Mouse (Mus musculus): Measurements from ENCODE around the gene Cdc37l1. TPM values are rescaled to one million over a fixed set of nuclear protein-coding genes. Genes with fewer than 3 reads are reported as not detected.

Cdc37l1 gene
- polyA plus RNA-seq, 1 experiment from 2014 or later = 51.6 TPM

DNA sequence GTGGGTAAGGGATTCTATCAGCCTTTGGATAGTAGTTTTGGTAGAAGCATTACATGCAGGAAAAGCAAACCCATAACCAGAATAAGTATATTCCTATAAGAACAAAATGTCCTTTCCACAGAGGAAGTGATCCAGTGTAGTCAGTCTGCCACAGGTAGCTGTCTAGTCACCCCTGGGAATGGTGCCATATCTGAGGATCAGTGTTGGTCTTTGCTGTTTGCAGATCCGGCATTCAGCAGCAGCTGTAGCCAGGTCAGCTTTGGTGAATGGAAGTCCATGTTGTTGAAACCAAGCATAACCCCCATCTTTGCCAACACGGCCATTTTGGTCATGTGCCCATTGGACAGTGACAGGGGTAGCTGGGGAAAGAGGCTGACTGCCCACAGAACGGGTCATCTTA lies 41.6 kb downstream of the Cdc37l1 start:
- peaks cover 6% of the 10 kb centered on the region; the same call in 1 of the 2 replicates for H3K36me3 ChIP-seq (ENCODE audit: control insufficient read depth, insufficient read depth, low read length)
- H3K9ac ChIP-seq (replicated peaks; ENCODE audit: low read depth, low read length) = no peak overlapping the region
- H3K4me2 ChIP-seq (replicated peaks; ENCODE audit: low read depth, low read length) = no peak overlapping the region
- H3K27me3 ChIP-seq (ENCODE audit: control insufficient read depth, insufficient read depth, low read length) = no peaks in the 10 kb centered on the region
- H3K4me3 ChIP-seq (ENCODE audit: low read depth, low read length) = no peak overlapping the region
- no peaks in the 10 kb centered on the region for H3K4me1 ChIP-seq (ENCODE audit: control insufficient read depth, insufficient read depth, low read length)
- ATAC-seq (ENCODE audit: insufficient number of reproducible peaks, insufficient read depth, low FRiP score, low read depth) = no peak
- WGBS = 92% methylated on average over 3 of the region's 3 CpGs
- H3K27ac ChIP-seq (ENCODE audit: low read length) = no peak overlapping the region
- H3K9me3 ChIP-seq (ENCODE audit: control insufficient read depth, low read depth, low read length) = no peaks in the 10 kb centered on the region

DNA sequence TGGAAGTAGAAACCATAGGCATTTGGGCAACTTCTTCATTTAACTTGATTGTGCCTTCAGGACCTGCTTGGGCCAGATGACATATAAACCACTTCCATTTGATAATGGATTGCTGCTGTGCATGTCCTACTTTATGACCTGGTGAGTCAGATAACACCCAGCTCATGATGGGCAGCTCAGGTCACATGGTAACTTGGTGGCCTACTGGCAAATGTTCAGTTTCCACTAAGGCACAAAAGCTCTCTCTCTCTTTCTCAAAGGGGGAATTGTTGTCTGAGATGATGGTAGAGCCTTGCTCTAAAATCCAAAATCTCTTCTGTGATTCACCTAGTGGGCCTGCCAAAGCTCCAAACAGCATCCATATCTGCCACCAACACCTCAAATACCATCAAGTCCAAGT lies 42.5 kb downstream of the Cdc37l1 start:
- Histone ChIP-seq H3K27ac (ENCODE audit: low read length) (no peak overlapping the region), H3K9me3 (ENCODE audit: control insufficient read depth, low read depth, low read length) (no peaks in the 10 kb centered on the region), H3K4me1 (ENCODE audit: control insufficient read depth, insufficient read depth, low read length) (no peaks in the 10 kb centered on the region), H3K4me2 (replicated peaks; ENCODE audit: low read depth, low read length) (no peak overlapping the region), H3K9ac (replicated peaks; ENCODE audit: low read depth, low read length) (no peak overlapping the region), H3K36me3 (ENCODE audit: control insufficient read depth, insufficient read depth, low read length) (peaks cover 6% of the 10 kb centered on the region; the same call in 1 of the 2 replicates), H3K27me3 (ENCODE audit: control insufficient read depth, insufficient read depth, low read length) (no peaks in the 10 kb centered on the region), H3K4me3 (ENCODE audit: low read depth, low read length) (no peak overlapping the region)
- no peak for ATAC-seq (ENCODE audit: insufficient number of reproducible peaks, insufficient read depth, low FRiP score, low read depth)

DNA sequence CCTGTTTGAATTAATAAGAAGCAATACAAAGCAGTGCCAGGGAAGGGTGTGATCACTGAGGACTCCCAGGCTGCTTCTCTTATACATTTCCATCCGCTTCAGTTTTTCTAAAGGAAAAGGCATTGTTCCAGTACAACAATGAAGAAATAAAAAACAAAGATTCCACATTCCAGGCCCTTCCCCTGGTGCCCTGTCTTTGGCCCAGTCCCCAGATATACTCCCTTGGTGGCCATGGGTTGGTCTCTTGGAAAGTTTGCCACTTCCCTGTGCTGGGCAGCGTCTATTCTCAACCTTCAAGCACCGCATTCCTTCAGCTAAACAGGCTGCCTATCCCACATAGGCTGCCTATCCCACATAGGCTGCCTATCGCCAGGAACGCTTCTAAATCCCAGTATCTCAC lies 46.9 kb downstream of the Cdc37l1 start:
- no peak overlapping the region for H3K27ac ChIP-seq (ENCODE audit: low read length)
- H3K9ac ChIP-seq (replicated peaks; ENCODE audit: low read depth, low read length) = no peak overlapping the region
- 91% methylated on average over 5 of the region's 5 CpGs for WGBS
- H3K9me3 ChIP-seq (ENCODE audit: control insufficient read depth, low read depth, low read length) = no peaks in the 10 kb centered on the region
- no peaks in the 10 kb centered on the region for H3K4me1 ChIP-seq (ENCODE audit: control insufficient read depth, insufficient read depth, low read length)
- no peaks in the 10 kb centered on the region for H3K27me3 ChIP-seq (ENCODE audit: control insufficient read depth, insufficient read depth, low read length)
- H3K4me3 ChIP-seq (ENCODE audit: low read depth, low read length) = no peak overlapping the region
- H3K4me2 ChIP-seq (replicated peaks; ENCODE audit: low read depth, low read length) = no peak overlapping the region
- ATAC-seq (ENCODE audit: insufficient number of reproducible peaks, insufficient read depth, low FRiP score, low read depth) = no peak
- 0 out of 2 replicates have a peak, but pooled peaks cover under 1% of the 10 kb centered on the region for H3K36me3 ChIP-seq (ENCODE audit: control insufficient read depth, insufficient read depth, low read length)

DNA sequence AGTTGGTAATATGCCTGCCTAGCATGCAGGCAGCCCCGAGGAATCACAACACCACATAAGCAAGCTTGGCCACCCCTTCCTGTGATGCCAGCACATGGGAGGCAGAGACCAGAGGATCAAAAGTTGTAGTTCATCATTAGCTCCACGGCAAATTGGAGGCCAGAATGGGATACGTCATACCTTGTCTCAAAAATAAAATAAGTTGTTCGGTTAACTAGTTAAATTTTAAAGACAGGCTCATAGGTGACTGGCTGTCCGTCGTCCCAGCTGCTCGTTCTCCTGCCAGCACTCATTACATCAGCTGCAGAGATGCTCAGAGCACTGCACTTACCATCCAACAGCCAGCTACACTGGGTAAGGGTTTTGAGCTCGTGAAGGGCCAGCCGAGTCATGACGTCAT lies 47.4 kb downstream of the Cdc37l1 start:
- no peak for ATAC-seq (ENCODE audit: insufficient number of reproducible peaks, insufficient read depth, low FRiP score, low read depth)
- 90% methylated on average over 10 of the region's 10 CpGs for WGBS
- Histone ChIP-seq H3K36me3 (ENCODE audit: control insufficient read depth, insufficient read depth, low read length) (no peaks in the 10 kb centered on the region), H3K27ac (ENCODE audit: low read length) (no peak overlapping the region), H3K4me3 (ENCODE audit: low read depth, low read length) (no peak overlapping the region), H3K4me1 (ENCODE audit: control insufficient read depth, insufficient read depth, low read length) (no peaks in the 10 kb centered on the region), H3K9me3 (ENCODE audit: control insufficient read depth, low read depth, low read length) (no peaks in the 10 kb centered on the region), H3K4me2 (replicated peaks; ENCODE audit: low read depth, low read length) (no peak overlapping the region), H3K9ac (replicated peaks; ENCODE audit: low read depth, low read length) (no peak overlapping the region), H3K27me3 (ENCODE audit: control insufficient read depth, insufficient read depth, low read length) (no peaks in the 10 kb centered on the region)

DNA sequence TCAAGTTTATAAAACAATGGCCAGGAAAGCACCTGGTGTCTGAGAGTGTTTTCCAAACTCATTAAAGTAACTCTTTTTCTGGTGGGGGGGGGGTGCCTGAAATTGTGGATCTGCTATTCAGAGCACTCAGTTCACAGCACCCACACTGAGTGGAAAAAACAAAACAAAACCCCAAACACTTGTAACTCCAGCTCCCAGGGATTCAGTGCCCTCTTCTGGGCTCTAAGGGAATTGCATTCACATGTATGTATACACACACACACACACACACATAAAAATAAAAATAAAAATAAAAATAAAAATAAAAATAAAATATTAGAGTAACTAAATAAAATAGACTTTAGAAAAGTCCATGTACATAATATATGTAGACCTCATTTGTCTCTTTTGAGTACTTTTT lies 49.2 kb downstream of the Cdc37l1 start:
- ATAC-seq (ENCODE audit: insufficient number of reproducible peaks, insufficient read depth, low FRiP score, low read depth) = no peak
- Histone ChIP-seq H3K27me3 (ENCODE audit: control insufficient read depth, insufficient read depth, low read length) (no peaks in the 10 kb centered on the region), H3K9me3 (ENCODE audit: control insufficient read depth, low read depth, low read length) (no peaks in the 10 kb centered on the region), H3K27ac (ENCODE audit: low read length) (no peak overlapping the region), H3K4me2 (replicated peaks; ENCODE audit: low read depth, low read length) (no peak overlapping the region), H3K9ac (replicated peaks; ENCODE audit: low read depth, low read length) (no peak overlapping the region), H3K36me3 (ENCODE audit: control insufficient read depth, insufficient read depth, low read length) (no peaks in the 10 kb centered on the region), H3K4me3 (ENCODE audit: low read depth, low read length) (no peak overlapping the region), H3K4me1 (ENCODE audit: control insufficient read depth, insufficient read depth, low read length) (0 out of 2 replicates have a peak, but pooled peaks cover 3% of the 10 kb centered on the region)

DNA sequence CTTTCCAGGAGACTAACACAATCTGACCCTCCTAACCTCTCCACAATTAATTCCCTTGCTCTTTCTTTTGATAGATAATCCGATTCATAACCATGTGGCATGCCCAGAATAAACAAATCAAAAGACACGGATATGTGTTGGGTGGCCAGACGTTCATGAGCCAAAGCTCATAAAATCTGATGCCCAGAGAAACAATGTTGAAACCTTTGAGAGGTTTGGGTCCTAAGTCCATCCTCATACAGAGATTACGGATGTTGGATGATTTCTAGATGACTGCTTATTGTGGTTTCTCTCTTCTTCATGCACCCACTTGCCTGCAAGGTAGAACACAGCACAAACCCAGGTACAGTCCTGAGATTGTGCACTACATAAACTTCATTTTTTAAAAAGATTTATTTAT lies 50.1 kb downstream of the Cdc37l1 start:
- no peaks in the 10 kb centered on the region for H3K36me3 ChIP-seq (ENCODE audit: control insufficient read depth, insufficient read depth, low read length)
- peaks cover 11% of the 10 kb centered on the region; the same call in 1 of the 2 replicates for H3K4me1 ChIP-seq (ENCODE audit: control insufficient read depth, insufficient read depth, low read length)
- H3K4me2 ChIP-seq (replicated peaks; ENCODE audit: low read depth, low read length) = no peak overlapping the region
- no peaks in the 10 kb centered on the region for H3K27me3 ChIP-seq (ENCODE audit: control insufficient read depth, insufficient read depth, low read length)
- no peak overlapping the region for H3K27ac ChIP-seq (ENCODE audit: low read length)
- 65% methylated on average over 4 of the region's 4 CpGs for whole genome bisulfite sequencing
- H3K9me3 ChIP-seq (ENCODE audit: control insufficient read depth, low read depth, low read length) = no peaks in the 10 kb centered on the region
- ATAC-seq (ENCODE audit: insufficient number of reproducible peaks, insufficient read depth, low FRiP score, low read depth) = no peak
- no peak overlapping the region for H3K4me3 ChIP-seq (ENCODE audit: low read depth, low read length)
- H3K9ac ChIP-seq (replicated peaks; ENCODE audit: low read depth, low read length) = no peak overlapping the region

DNA sequence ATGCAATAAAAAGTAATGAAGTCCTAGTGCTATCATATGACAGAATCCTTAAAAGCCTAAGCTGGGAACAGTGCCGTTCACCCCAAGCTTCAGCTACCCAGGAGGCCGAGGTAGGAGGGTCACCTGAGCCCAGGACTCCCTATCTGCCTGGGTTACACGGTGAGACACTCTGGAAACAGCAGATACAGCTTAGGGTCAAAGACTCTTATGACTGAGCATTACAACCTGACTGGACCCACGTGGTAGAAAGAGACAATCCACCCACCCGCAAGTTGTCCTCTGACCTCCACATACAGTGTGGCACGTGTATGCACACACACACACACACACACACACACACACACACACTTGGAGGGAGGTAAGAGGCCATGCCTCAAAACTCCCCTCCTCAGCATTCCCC lies 52.0 kb downstream of the Cdc37l1 start:
- Histone ChIP-seq H3K9ac (replicated peaks; ENCODE audit: low read depth, low read length) (no peak overlapping the region), H3K9me3 (ENCODE audit: control insufficient read depth, low read depth, low read length) (no peaks in the 10 kb centered on the region), H3K4me3 (ENCODE audit: low read depth, low read length) (no peak overlapping the region), H3K4me2 (replicated peaks; ENCODE audit: low read depth, low read length) (no peak overlapping the region), H3K36me3 (ENCODE audit: control insufficient read depth, insufficient read depth, low read length) (no peaks in the 10 kb centered on the region), H3K4me1 (ENCODE audit: control insufficient read depth, insufficient read depth, low read length) (peaks cover 23% of the 10 kb centered on the region), H3K27me3 (ENCODE audit: control insufficient read depth, insufficient read depth, low read length) (no peaks in the 10 kb centered on the region), H3K27ac (ENCODE audit: low read length) (no peak overlapping the region)
- no peak for ATAC-seq (ENCODE audit: insufficient number of reproducible peaks, insufficient read depth, low FRiP score, low read depth)
- 76% methylated on average over 6 of the region's 6 CpGs for WGBS

DNA sequence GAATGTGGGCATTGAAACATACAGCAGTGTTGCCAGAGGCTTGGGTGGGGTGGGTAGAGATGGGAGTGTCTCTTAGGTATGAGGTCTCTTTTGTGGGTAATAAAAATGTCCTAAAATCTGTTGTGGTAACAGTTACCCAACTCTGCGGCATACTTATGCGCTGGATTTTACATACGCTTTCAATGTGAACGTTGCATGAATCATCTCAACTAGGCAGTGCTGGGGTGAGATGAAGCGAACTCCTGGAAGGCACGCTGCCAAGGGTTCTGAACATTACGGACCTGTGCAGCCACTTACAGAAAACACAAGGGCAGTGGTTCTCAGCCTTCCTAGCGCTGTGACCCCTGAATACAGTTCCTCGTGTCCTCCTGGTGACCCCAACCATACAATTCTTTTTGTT lies 52.5 kb downstream of the Cdc37l1 start:
- H3K9ac ChIP-seq (replicated peaks; ENCODE audit: low read depth, low read length) = no peak overlapping the region
- no peaks in the 10 kb centered on the region for H3K27me3 ChIP-seq (ENCODE audit: control insufficient read depth, insufficient read depth, low read length)
- ATAC-seq (ENCODE audit: insufficient number of reproducible peaks, insufficient read depth, low FRiP score, low read depth) = no peak
- no peaks in the 10 kb centered on the region for H3K36me3 ChIP-seq (ENCODE audit: control insufficient read depth, insufficient read depth, low read length)
- H3K9me3 ChIP-seq (ENCODE audit: control insufficient read depth, low read depth, low read length) = no peaks in the 10 kb centered on the region
- no peak overlapping the region for H3K27ac ChIP-seq (ENCODE audit: low read length)
- WGBS = 72% methylated on average over 9 of the region's 9 CpGs
- H3K4me2 ChIP-seq (replicated peaks; ENCODE audit: low read depth, low read length) = no peak overlapping the region
- peaks cover 23% of the 10 kb centered on the region for H3K4me1 ChIP-seq (ENCODE audit: control insufficient read depth, insufficient read depth, low read length)
- H3K4me3 ChIP-seq (ENCODE audit: low read depth, low read length) = no peak overlapping the region

DNA sequence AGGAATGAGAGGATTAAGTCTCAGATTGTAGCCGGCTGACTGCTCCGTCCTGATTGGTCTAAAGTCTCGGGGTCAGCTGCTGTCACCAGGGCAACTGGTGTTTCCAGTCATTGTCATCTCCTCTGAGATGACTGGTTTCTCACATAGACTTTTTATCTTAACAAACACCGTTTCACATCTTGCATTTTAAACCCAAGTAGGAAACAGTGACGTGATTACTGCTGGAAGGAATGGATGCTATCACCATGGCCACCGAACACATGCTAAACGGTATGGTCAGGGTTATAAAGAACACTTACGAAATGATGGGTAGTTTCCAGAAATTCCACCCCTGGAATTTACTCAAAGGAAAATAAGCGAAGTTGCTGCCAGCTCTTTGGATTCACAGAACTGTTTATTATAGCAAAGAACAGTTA lies 54.2 kb downstream of the Cdc37l1 start:
- H3K4me2 ChIP-seq (replicated peaks; ENCODE audit: low read depth, low read length) = no peak overlapping the region
- no peak for ATAC-seq (ENCODE audit: insufficient number of reproducible peaks, insufficient read depth, low FRiP score, low read depth)
- no peaks in the 10 kb centered on the region for H3K9me3 ChIP-seq (ENCODE audit: control insufficient read depth, low read depth, low read length)
- 47% methylated on average over 9 of the region's 9 CpGs for WGBS
- peaks cover 23% of the 10 kb centered on the region for H3K4me1 ChIP-seq (ENCODE audit: control insufficient read depth, insufficient read depth, low read length)
- H3K9ac ChIP-seq (replicated peaks; ENCODE audit: low read depth, low read length) = no peak overlapping the region
- H3K27ac ChIP-seq (ENCODE audit: low read length) = no peak overlapping the region
- H3K36me3 ChIP-seq (ENCODE audit: control insufficient read depth, insufficient read depth, low read length) = no peaks in the 10 kb centered on the region
- no peak overlapping the region for H3K4me3 ChIP-seq (ENCODE audit: low read depth, low read length)
- H3K27me3 ChIP-seq (ENCODE audit: control insufficient read depth, insufficient read depth, low read length) = no peaks in the 10 kb centered on the region

Measured in stomach, embryonic 14.5 days (tissue).